ENCODE assay signal across 8 mouse cellular contexts in genomic region chr8:123761266-123761882, GRCm38 (mm10). TPM values are rescaled to one million over a fixed set of nuclear protein-coding genes. Genes with fewer than 3 reads are reported as not detected.
A peak's percentile ranks its signal among the peaks of the same experiment; 100 is the strongest.
DNase-seq lines count a peak whose midpoint lies in the region; ATAC-seq lines count a peak whose summit lies in the region.

No protein-coding gene starts in this region.

- no peak overlapping the region for H3K4me2 ChIP-seq in kidney, embryonic 16.5 days (replicated peaks; ENCODE audit: low read depth, low read length)
- no peak overlapping the region for H3K4me2 ChIP-seq in embryonic facial prominence, embryonic 14.5 days (ENCODE audit: low read depth, low read length)

- H3K36me3 ChIP-seq in kidney, embryonic 16.5 days (ENCODE audit: insufficient read depth, low read length): no peaks in the 10 kb centered on the region
- no peaks in the 10 kb centered on the region for H3K36me3 ChIP-seq in embryonic facial prominence, embryonic 14.5 days (ENCODE audit: control insufficient read depth, insufficient read depth, low read length)

- no peak overlapping the region for H3K9ac ChIP-seq in kidney, embryonic 16.5 days (replicated peaks; ENCODE audit: low read length)
- no peak overlapping the region for H3K9ac ChIP-seq in embryonic facial prominence, embryonic 14.5 days (ENCODE audit: low read depth, low read length)

- H3K27me3 ChIP-seq in kidney, embryonic 16.5 days (ENCODE audit: insufficient read depth, low read length): no peaks in the 10 kb centered on the region
- H3K27me3 ChIP-seq in embryonic facial prominence, embryonic 14.5 days (replicated peaks; ENCODE audit: control insufficient read depth, insufficient read depth, low read length): no peaks in the 10 kb centered on the region; the same call in 1 of the 2 replicates

- H3K4me1 ChIP-seq in kidney, embryonic 16.5 days (ENCODE audit: insufficient read depth, low read length): peaks cover 27% of the 10 kb centered on the region
- H3K4me1 ChIP-seq in embryonic facial prominence, embryonic 14.5 days (ENCODE audit: control insufficient read depth, insufficient read depth, low read length): peaks cover 22% of the 10 kb centered on the region

- no peak overlapping the region for H3K27ac ChIP-seq in kidney, embryonic 16.5 days (ENCODE audit: low read length)
- H3K27ac ChIP-seq in embryonic facial prominence, embryonic 14.5 days (replicated peaks; ENCODE audit: low read depth, low read length): no peak overlapping the region; the same call in 1 of the 2 replicates

- peak; percentile 31 for DNase-seq in kidney, adult 11 months
- peak; percentile 97 for DNase-seq in adipocyte (ENCODE audit: low spot score)
- peak; percentile 82 for DNase-seq in embryonic facial prominence, embryonic 14.5 days (ENCODE audit: low spot score)
- DNase-seq in kidney, adult 18-20 months: peak; percentile 17
- peak; percentile 51 for DNase-seq in lung, postnatal 36 days
- DNase-seq in left cerebral cortex, adult 9 months (ENCODE audit: low spot score in 2 of 2): no peak
- no peak for DNase-seq in thymus, postnatal 25 days

- no peak overlapping the region for H3K4me3 ChIP-seq in kidney, embryonic 16.5 days (ENCODE audit: low read length)
- H3K4me3 ChIP-seq in embryonic facial prominence, embryonic 14.5 days (ENCODE audit: low read depth, low read length): no peak overlapping the region

- no peak for ATAC-seq in kidney, embryonic 16.5 days (ENCODE audit: low FRiP score, low TSS enrichment)
- peak; percentile 73 for ATAC-seq in embryonic facial prominence, embryonic 14.5 days (ENCODE audit: low read depth)

- H3K9me3 ChIP-seq in kidney, embryonic 16.5 days (ENCODE audit: low read length): no peaks in the 10 kb centered on the region
- H3K9me3 ChIP-seq in embryonic facial prominence, embryonic 14.5 days (ENCODE audit: control insufficient read depth, low read length): no peaks in the 10 kb centered on the region

- 32% methylated on average over 12 of the region's 12 CpGs for WGBS in kidney, embryonic 16.5 days
- WGBS in embryonic facial prominence, embryonic 14.5 days: 25% methylated on average over 12 of the region's 12 CpGs

RNA-seq across cellular contexts. Expression of gene Rab4a, which starts 44.4 kb away (rescaled TPM):
- polyA plus RNA-seq in kidney, embryonic 16.5 days (2015; fragmentation: Nextera tagmentation; extraction: Ambion mirVana): 50.8 and 51.5 TPM in 2 replicates
- 46.6 and 46.8 TPM in 2 replicates for polyA plus RNA-seq in embryonic facial prominence, embryonic 14.5 days (2014; fragmentation: Nextera tagmentation; extraction: Ambion mirVana)

Comparison
In these comparisons a context has a peak if more than half of its experiments do, and no peak if none do; other contexts are left out.
1. DNase-seq: peak in kidney, adult 11 months (single experiment), adipocyte (single experiment), embryonic facial prominence, embryonic 14.5 days (single experiment), kidney, adult 18-20 months (single experiment) and lung, postnatal 36 days (single experiment); none in left cerebral cortex, adult 9 months (0 of 2) and thymus, postnatal 25 days (single experiment).